Comparison of ENCODE assay signal across 9 mouse cellular contexts in the genomic region with DNA sequence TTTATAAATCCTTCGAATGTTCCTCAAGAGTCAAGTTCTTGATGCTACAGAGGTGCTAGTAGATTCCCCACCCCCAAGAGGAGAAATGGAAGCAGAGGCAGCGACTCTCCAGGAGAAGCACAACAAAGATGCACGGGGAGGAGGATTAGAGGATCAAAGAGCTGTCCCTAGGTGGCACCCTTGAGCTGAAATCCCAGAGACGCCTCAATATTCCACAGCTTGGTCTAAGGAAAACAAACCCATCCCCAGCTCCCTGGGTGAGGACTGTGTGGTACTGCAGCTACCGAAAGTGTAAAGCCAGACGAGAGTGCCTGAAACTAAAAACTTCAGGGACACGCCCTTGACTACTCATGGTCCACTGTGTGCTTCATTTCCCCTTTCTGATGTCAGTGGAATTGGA. TPM values are rescaled to one million over a fixed set of nuclear protein-coding genes. Genes with fewer than 3 reads are reported as not detected.
DNase-seq lines count a peak whose midpoint lies in the region; ATAC-seq and TF ChIP-seq lines count a peak whose summit lies in the region.
"Had no signal": no experiment of that assay in that cellular context is flagged by ENCODE, and none has a peak within 500 bp of the region (broad histone marks: within the 10 kb centered on the region; RNA-seq: fewer than 3 reads in every experiment).

No protein-coding gene starts in this region.

- no peaks in the 10 kb centered on the region for H3K27me3 ChIP-seq in ES-Bruce4 (ENCODE audit: control insufficient read depth, insufficient read depth, low read length, poor library complexity, severe bottlenecking)
- H3K27me3 ChIP-seq in embryonic facial prominence, embryonic 10.5 days (replicated peaks; ENCODE audit: low read depth, poor library complexity, severe bottlenecking) = no peaks in the 10 kb centered on the region
- H3K27me3 ChIP-seq in kidney, embryonic 16.5 days (ENCODE audit: insufficient read depth, low read length) = no peaks in the 10 kb centered on the region
- H3K27me3 ChIP-seq in limb, embryonic 15.5 days = no peaks in the 10 kb centered on the region

- TF ChIP-seq CTCF in ES-Bruce4 (IDR thresholded peaks at IDR 0.05; ENCODE audit: low read depth, low read length) = peak; percentile 52
- 0 out of 2 replicates have a peak, but pooled peaks have one; percentile 10 for TF ChIP-seq CTCF in olfactory bulb, adult 2 months (IDR thresholded peaks at IDR 0.05; ENCODE audit: insufficient read depth, low read depth, low read length)

- no peaks in the 10 kb centered on the region for H3K9me3 ChIP-seq in ES-Bruce4 (replicated peaks; ENCODE audit: control insufficient read depth, insufficient read depth, low read length, poor library complexity, severe bottlenecking)
- H3K9me3 ChIP-seq in embryonic facial prominence, embryonic 10.5 days = no peaks in the 10 kb centered on the region
- H3K9me3 ChIP-seq in kidney, embryonic 16.5 days (ENCODE audit: low read length) = no peaks in the 10 kb centered on the region
- H3K9me3 ChIP-seq in limb, embryonic 15.5 days = no peaks in the 10 kb centered on the region

- peak overlapping the region; percentile 15; the same call in 1 of the 2 replicates for H3K4me2 ChIP-seq in kidney, embryonic 16.5 days (replicated peaks; ENCODE audit: low read depth, low read length)
- H3K4me2 ChIP-seq in limb, embryonic 15.5 days = no peak overlapping the region

- no peak overlapping the region for H3K4me3 ChIP-seq in ES-Bruce4 (ENCODE audit: low read depth, low read length)
- H3K4me3 ChIP-seq in embryonic facial prominence, embryonic 10.5 days = no peak overlapping the region
- H3K4me3 ChIP-seq in kidney, embryonic 16.5 days (ENCODE audit: low read length) = no peak overlapping the region
- H3K4me3 ChIP-seq in limb, embryonic 15.5 days = no peak overlapping the region
- H3K4me3 ChIP-seq in olfactory bulb, adult 2 months (ENCODE audit: insufficient read depth, low read depth, low read length) = no peak overlapping the region

- H3K4me1 ChIP-seq in ES-Bruce4 (ENCODE audit: control insufficient read depth, insufficient read depth, low read length) = peaks cover 2% of the 10 kb centered on the region
- peaks cover 21% of the 10 kb centered on the region for H3K4me1 ChIP-seq in embryonic facial prominence, embryonic 10.5 days
- 0 out of 2 replicates have a peak, but pooled peaks cover under 1% of the 10 kb centered on the region for H3K4me1 ChIP-seq in kidney, embryonic 16.5 days (ENCODE audit: insufficient read depth, low read length)
- H3K4me1 ChIP-seq in limb, embryonic 15.5 days = peaks cover 7% of the 10 kb centered on the region; the same call in 1 of the 2 replicates
- peaks cover 9% of the 10 kb centered on the region for H3K4me1 ChIP-seq in olfactory bulb, adult 2 months (ENCODE audit: control insufficient read depth, insufficient read depth, low read length)

- no peak overlapping the region for H3K9ac ChIP-seq in ES-Bruce4 (ENCODE audit: low read depth, poor library complexity, severe bottlenecking)
- no peak overlapping the region for H3K9ac ChIP-seq in kidney, embryonic 16.5 days (replicated peaks; ENCODE audit: low read length)
- H3K9ac ChIP-seq in limb, embryonic 15.5 days = no peak overlapping the region

- no peak for TF ChIP-seq POLR2A in ES-Bruce4 (IDR thresholded peaks at IDR 0.05; ENCODE audit: insufficient read depth, low read length)
- TF ChIP-seq POLR2A in olfactory bulb, adult 2 months (IDR thresholded peaks at IDR 0.05; ENCODE audit: insufficient read depth, low read depth, low read length) = no peak

- peak; percentile 55 for ATAC-seq in kidney, embryonic 16.5 days (ENCODE audit: low FRiP score, low TSS enrichment)
- 0 out of 2 replicates have a peak, but pooled peaks have one; percentile 32 for ATAC-seq in limb, embryonic 15.5 days (ENCODE audit: insufficient number of reproducible peaks, low FRiP score, low TSS enrichment, low read depth)
- no peak for ATAC-seq in monocyte, adult 5-6 weeks (replicated peaks; ENCODE audit: insufficient number of reproducible peaks, low FRiP score, low TSS enrichment, poor library complexity, severe bottlenecking)

- DNase-seq in adrenal gland, adult 2 months = peak; percentile 72
- DNase-seq in embryonic facial prominence, embryonic 10.5 days (ENCODE audit: low spot score) = peak; percentile 74
- DNase-seq in heart, adult 9 months (ENCODE audit: low spot score in 2 of 2) = peak; percentile 30 to 62

- TF ChIP-seq EP300 in ES-Bruce4 (IDR thresholded peaks at IDR 0.05; ENCODE audit: insufficient read depth, low read depth, low read length) = no peak

- no peak overlapping the region for H3K27ac ChIP-seq in ES-Bruce4 (ENCODE audit: insufficient read depth, low read length)
- no peak overlapping the region for H3K27ac ChIP-seq in embryonic facial prominence, embryonic 10.5 days (replicated peaks)
- no peak overlapping the region for H3K27ac ChIP-seq in kidney, embryonic 16.5 days (ENCODE audit: low read length)
- no peak overlapping the region for H3K27ac ChIP-seq in limb, embryonic 15.5 days
- H3K27ac ChIP-seq in olfactory bulb, adult 2 months (ENCODE audit: insufficient read depth, low read depth, low read length) = no peak overlapping the region

- H3K36me3 ChIP-seq in ES-Bruce4 (ENCODE audit: control insufficient read depth, insufficient read depth, low read length, poor library complexity, severe bottlenecking) = no peaks in the 10 kb centered on the region
- H3K36me3 ChIP-seq in embryonic facial prominence, embryonic 10.5 days (replicated peaks) = no peaks in the 10 kb centered on the region
- H3K36me3 ChIP-seq in kidney, embryonic 16.5 days (ENCODE audit: insufficient read depth, low read length) = no peaks in the 10 kb centered on the region
- H3K36me3 ChIP-seq in limb, embryonic 15.5 days = no peaks in the 10 kb centered on the region

- WGBS in embryonic facial prominence, embryonic 10.5 days = 5% methylated on average over 7 of the region's 7 CpGs
- 6% methylated on average over 7 of the region's 7 CpGs for WGBS in kidney, embryonic 16.5 days
- WGBS in limb, embryonic 15.5 days = 6% methylated on average over 7 of the region's 7 CpGs
- WGBS in olfactory bulb, adult 2 months = 8% methylated on average over 7 of the region's 7 CpGs

RNA-seq across cellular contexts. Expression of a gene that starts 2.8 kb away (rescaled TPM):
- polyA plus RNA-seq in ES-Bruce4 (2011; ENCODE audit: insufficient read depth, insufficient read length, low read depth, missing spikeins) = not detected in 2 replicates
- total RNA-seq in adrenal gland, adult 2 months (2021) = under 1 TPM; 0.12 to 0.14 TPM
- polyA plus RNA-seq in adrenal gland, adult 2 months (2012; rRNA removed) = not detected in 2 replicates
- polyA plus RNA-seq in embryonic facial prominence, embryonic 10.5 days (2016; fragmentation: Nextera tagmentation; extraction: Ambion mirVana) = not detected in 2 replicates
- polyA plus RNA-seq in kidney, embryonic 16.5 days (2015; fragmentation: Nextera tagmentation; extraction: Ambion mirVana) = not detected in 2 replicates
- not detected in 2 replicates for polyA plus RNA-seq in limb, embryonic 15.5 days (2015; fragmentation: Nextera tagmentation; extraction: Ambion mirVana)
- polyA plus RNA-seq in olfactory bulb, adult 2 months (2012; ENCODE audit: insufficient read depth, insufficient read length, low replicate concordance, missing spikeins) = not detected in 2 replicates
- not detected in 3 replicates for total RNA-seq in monocyte, adult 5-6 weeks (2017)
- polyA plus RNA-seq: heart, embryonic 14.5 days had no signal

RNA-seq across cellular contexts. Expression of a gene that starts 4.3 kb away (rescaled TPM):
- polyA plus RNA-seq in ES-Bruce4 (2011; ENCODE audit: insufficient read depth, insufficient read length, low read depth, missing spikeins) = 13.7 and 14.5 TPM in 2 replicates
- total RNA-seq in adrenal gland, adult 2 months (2021) = 100 to 1,000 TPM; 111 to 120 TPM
- 67.0 and 96.3 TPM in 2 replicates for polyA plus RNA-seq in adrenal gland, adult 2 months (2012; rRNA removed)
- polyA plus RNA-seq in embryonic facial prominence, embryonic 10.5 days (2016; fragmentation: Nextera tagmentation; extraction: Ambion mirVana) = 26.0 and 27.8 TPM in 2 replicates
- polyA plus RNA-seq in kidney, embryonic 16.5 days (2015; fragmentation: Nextera tagmentation; extraction: Ambion mirVana) = 34.3 and 40.4 TPM in 2 replicates
- 28.2 and 29.2 TPM in 2 replicates for polyA plus RNA-seq in limb, embryonic 15.5 days (2015; fragmentation: Nextera tagmentation; extraction: Ambion mirVana)
- not detected in 2 replicates for polyA plus RNA-seq in olfactory bulb, adult 2 months (2012; ENCODE audit: insufficient read depth, insufficient read length, low replicate concordance, missing spikeins)
- 5.2 to 20.5 TPM (median 11.3 TPM) in 3 replicates for total RNA-seq in monocyte, adult 5-6 weeks (2017)

RNA-seq across cellular contexts. Expression of a gene that starts 47.2 kb away (rescaled TPM):
- polyA plus RNA-seq in ES-Bruce4 (2011; ENCODE audit: insufficient read depth, insufficient read length, low read depth, missing spikeins) = not detected in 2 replicates
- not detected for total RNA-seq in adrenal gland, adult 2 months (2021)
- polyA plus RNA-seq in adrenal gland, adult 2 months (2012; rRNA removed) = not detected in 2 replicates
- 0.06 and 0.16 TPM in 2 replicates for polyA plus RNA-seq in embryonic facial prominence, embryonic 10.5 days (2016; fragmentation: Nextera tagmentation; extraction: Ambion mirVana)
- polyA plus RNA-seq in kidney, embryonic 16.5 days (2015; fragmentation: Nextera tagmentation; extraction: Ambion mirVana) = not detected in 2 replicates
- 0.51 and 0.58 TPM in 2 replicates for polyA plus RNA-seq in limb, embryonic 15.5 days (2015; fragmentation: Nextera tagmentation; extraction: Ambion mirVana)
- not detected in 2 replicates for polyA plus RNA-seq in olfactory bulb, adult 2 months (2012; ENCODE audit: insufficient read depth, insufficient read length, low replicate concordance, missing spikeins)
- total RNA-seq in monocyte, adult 5-6 weeks (2017) = not detected in 3 replicates
- polyA plus RNA-seq: heart, embryonic 14.5 days had no signal

Comparison
In these comparisons a context has a peak if more than half of its experiments do, and no peak if none do; other contexts are left out.
1. RNA of a gene that starts 4.3 kb away (polyA plus RNA-seq): 67.0 to 96.3 TPM in adrenal gland, adult 2 months, 34.3 to 40.4 TPM in kidney, embryonic 16.5 days, 28.2 to 29.2 TPM in limb, embryonic 15.5 days, 26.0 to 27.8 TPM in embryonic facial prominence, embryonic 10.5 days and 13.7 to 14.5 TPM in ES-Bruce4; not detected in olfactory bulb, adult 2 months; every median in the first group is over 10 times any median in the second.
2. Peak in every context shown above with its lines, with median percentiles within 50 percentile points of each other: DNase-seq.